Mouse (Mus musculus) neural tube, embryonic 12.5 days (tissue): ENCODE measurements at regions not wholly inside any gene's neighbourhood (a gene's known extent, or its start where the extent isn't known, plus 50 kb on each side); places are given as distances from the start of the nearest gene placed in this dataset.
"Not testable (repeated sequence)": the region's sequence is repeated elsewhere in the genome, so short reads cannot be mapped to it uniquely, and the experiment has no call there.

Experiments used
- ATAC-seq: fragments of 200-750 bp; cut with Nextera tagmentation; 2 replicates; pipeline ENCODE4 v1.8.0; 2017; ENCODE audit warnings: low read depth, mild to moderate bottlenecking, moderate TSS enrichment, moderate library complexity; ENCODE audit not compliant: low FRiP score
- H3K27ac ChIP-seq: fragments of 300-500 bp; sonication (generic); 2 replicates; pipeline ENCODE4 v1.5.1; 2016
- H3K27me3 ChIP-seq: fragments of 300-500 bp; sonication (generic); replicated peaks from 2 replicates; pipeline ENCODE4 v1.6.1; 2016; ENCODE audit warnings: mild to moderate bottlenecking
- H3K36me3 ChIP-seq: fragments of 300-500 bp; sonication (generic); 2 replicates; pipeline ENCODE4 v1.6.1; 2016; ENCODE audit warnings: mild to moderate bottlenecking
- H3K4me1 ChIP-seq: fragments of 300-500 bp; sonication (generic); 2 replicates; pipeline ENCODE4 v1.6.1; 2016
- H3K4me2 ChIP-seq: fragments of 300-500 bp; sonication (generic); replicated peaks from 2 replicates; pipeline ENCODE4 v1.6.1; 2016; ENCODE audit warnings: mild to moderate bottlenecking
- H3K4me3 ChIP-seq: fragments of 300-500 bp; sonication (generic); 2 replicates; pipeline ENCODE4 v1.5.1; 2016
- H3K9ac ChIP-seq: fragments of 300-500 bp; sonication (generic); 2 replicates; pipeline ENCODE4 v1.6.1; 2016; ENCODE audit warnings: mild to moderate bottlenecking
- H3K9me3 ChIP-seq: fragments of 300-500 bp; sonication (generic); 2 replicates; pipeline ENCODE4 v1.6.1; 2016; ENCODE audit warnings: mild to moderate bottlenecking
- WGBS: fragments of 180-500 bp; shearing (Covaris S2); methylation state at CpG from one replicate; pipeline ENCODE4 v1.1.7; 2016; 5-methylcytosine and 5-hydroxymethylcytosine counted together

- no peaks in the 10 kb centered on the region for H3K36me3 ChIP-seq
- no peak overlapping the region for H3K9ac ChIP-seq
- H3K9me3 ChIP-seq, result no peaks in the 10 kb centered on the region
- no peaks in the 10 kb centered on the region for H3K27me3 ChIP-seq
- WGBS, result 87% methylated on average over 4 of the region's 4 CpGs
- H3K4me1 ChIP-seq, result no peaks in the 10 kb centered on the region
- no peak overlapping the region for H3K4me3 ChIP-seq
- ATAC-seq, result no peak
- no peak overlapping the region for H3K27ac ChIP-seq
- H3K4me2 ChIP-seq, result no peak overlapping the region
These were observed 327.0 kb upstream of the Akr1e1 start for GRCm38 (mm10) chr13:4935940-4936339.

DNA sequence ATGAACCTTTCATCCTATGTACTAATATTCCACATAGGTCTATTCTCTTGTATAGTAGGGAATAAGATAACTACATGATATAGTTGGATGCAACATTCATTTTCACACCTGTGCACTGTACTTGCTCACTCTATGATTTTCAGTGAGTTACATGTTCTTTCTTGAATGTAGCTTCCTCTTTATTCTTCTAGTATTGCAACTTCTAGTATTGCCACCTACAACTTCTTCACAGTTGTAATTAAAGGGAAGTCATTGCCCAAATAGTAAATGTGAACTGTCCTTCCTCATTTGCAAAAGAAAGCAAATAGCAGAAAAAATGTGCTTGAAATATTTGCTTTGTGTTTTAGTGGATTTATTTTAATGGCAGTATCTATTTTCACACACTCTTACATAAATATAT, 330.9 kb upstream of the Akr1e1 start:
- Histone ChIP-seq H3K36me3 (no peaks in the 10 kb centered on the region), H3K4me3 (no peak overlapping the region), H3K4me1 (no peaks in the 10 kb centered on the region), H3K27ac (no peak overlapping the region), H3K4me2 (no peak overlapping the region), H3K27me3 (no peaks in the 10 kb centered on the region), H3K9ac (no peak overlapping the region), H3K9me3 (no peaks in the 10 kb centered on the region)
- ATAC-seq, result no peak

DNA sequence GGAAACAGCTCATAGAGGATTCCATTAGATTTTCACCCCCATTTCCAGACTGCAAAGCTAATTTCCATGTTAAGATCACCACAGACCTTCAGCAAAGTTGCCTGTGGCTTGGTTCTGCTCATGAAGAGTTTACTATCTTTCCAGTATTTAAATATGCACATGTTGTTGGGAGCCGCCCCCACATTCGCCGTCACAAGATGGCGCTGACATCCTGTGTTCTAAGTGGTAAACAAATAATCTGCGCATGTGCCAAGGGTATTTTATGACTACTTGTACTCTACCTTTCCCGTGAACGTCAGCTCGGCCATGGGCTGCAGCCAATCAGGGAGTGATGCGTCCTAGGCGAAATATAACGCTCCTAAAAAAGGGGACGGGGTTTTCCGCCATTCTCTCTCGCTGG, 333.5 kb upstream of the Akr1e1 start:
- H3K4me1 ChIP-seq, H3K9ac ChIP-seq, H3K27ac ChIP-seq, H3K27me3 ChIP-seq, H3K36me3 ChIP-seq, H3K4me3 ChIP-seq, H3K9me3 ChIP-seq, H3K4me2 ChIP-seq: not testable (repeated sequence)
- 15% methylated on average over 5 of the region's 14 CpGs for WGBS
- ATAC-seq, result peak; percentile 59

DNA sequence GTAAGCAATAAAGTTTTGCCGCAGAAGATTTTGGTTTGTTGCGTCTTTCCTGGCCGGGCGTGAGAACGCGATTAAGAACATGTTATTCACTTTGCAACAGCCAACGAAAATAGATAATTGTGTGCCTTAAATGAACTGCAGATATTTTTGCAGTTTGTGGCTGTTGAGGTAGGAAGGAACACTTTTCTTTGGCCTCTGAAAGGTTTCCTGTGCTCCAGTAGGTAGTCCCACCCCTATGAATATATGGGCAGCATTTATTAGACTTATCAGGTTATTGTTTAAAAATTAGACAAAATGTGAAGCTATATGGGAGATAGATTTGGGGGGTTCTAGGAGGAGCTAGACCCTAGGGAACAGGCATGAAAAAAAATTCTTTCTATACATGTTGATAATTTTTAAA, 334.1 kb upstream of the Akr1e1 start:
- H3K4me1 ChIP-seq, result no peaks in the 10 kb centered on the region
- peak; percentile 39; the same call in 1 of the 2 replicates for ATAC-seq
- H3K27me3 ChIP-seq, result no peaks in the 10 kb centered on the region
- no peaks in the 10 kb centered on the region for H3K36me3 ChIP-seq
- 25% methylated on average over 7 of the region's 7 CpGs for WGBS
- H3K9me3 ChIP-seq, result no peaks in the 10 kb centered on the region
- peak overlapping the region; percentile 48 for H3K4me2 ChIP-seq
- H3K4me3 ChIP-seq, result peak overlapping the region; percentile 24
- H3K9ac ChIP-seq, result no peak overlapping the region
- no peak overlapping the region for H3K27ac ChIP-seq

GRCm38 (mm10) chr13:4955384-4955783, 346.4 kb upstream of the Akr1e1 start:
- 83% methylated on average over 3 of the region's 3 CpGs for WGBS
- no peak overlapping the region for H3K27ac ChIP-seq
- no peaks in the 10 kb centered on the region for H3K27me3 ChIP-seq
- H3K4me1 ChIP-seq, result no peaks in the 10 kb centered on the region
- ATAC-seq, result no peak
- H3K9me3 ChIP-seq, result no peaks in the 10 kb centered on the region
- no peak overlapping the region for H3K4me2 ChIP-seq
- no peaks in the 10 kb centered on the region for H3K36me3 ChIP-seq
- H3K4me3 ChIP-seq, result no peak overlapping the region
- no peak overlapping the region for H3K9ac ChIP-seq

GRCm38 (mm10) chr13:4964824-4965223, 355.9 kb upstream of the Akr1e1 start:
- Histone ChIP-seq H3K27me3 (no peaks in the 10 kb centered on the region), H3K36me3 (no peaks in the 10 kb centered on the region), H3K9me3 (no peaks in the 10 kb centered on the region), H3K27ac (no peak overlapping the region), H3K9ac (no peak overlapping the region), H3K4me2 (no peak overlapping the region), H3K4me1 (no peaks in the 10 kb centered on the region), H3K4me3 (no peak overlapping the region)
- no peak for ATAC-seq

DNA sequence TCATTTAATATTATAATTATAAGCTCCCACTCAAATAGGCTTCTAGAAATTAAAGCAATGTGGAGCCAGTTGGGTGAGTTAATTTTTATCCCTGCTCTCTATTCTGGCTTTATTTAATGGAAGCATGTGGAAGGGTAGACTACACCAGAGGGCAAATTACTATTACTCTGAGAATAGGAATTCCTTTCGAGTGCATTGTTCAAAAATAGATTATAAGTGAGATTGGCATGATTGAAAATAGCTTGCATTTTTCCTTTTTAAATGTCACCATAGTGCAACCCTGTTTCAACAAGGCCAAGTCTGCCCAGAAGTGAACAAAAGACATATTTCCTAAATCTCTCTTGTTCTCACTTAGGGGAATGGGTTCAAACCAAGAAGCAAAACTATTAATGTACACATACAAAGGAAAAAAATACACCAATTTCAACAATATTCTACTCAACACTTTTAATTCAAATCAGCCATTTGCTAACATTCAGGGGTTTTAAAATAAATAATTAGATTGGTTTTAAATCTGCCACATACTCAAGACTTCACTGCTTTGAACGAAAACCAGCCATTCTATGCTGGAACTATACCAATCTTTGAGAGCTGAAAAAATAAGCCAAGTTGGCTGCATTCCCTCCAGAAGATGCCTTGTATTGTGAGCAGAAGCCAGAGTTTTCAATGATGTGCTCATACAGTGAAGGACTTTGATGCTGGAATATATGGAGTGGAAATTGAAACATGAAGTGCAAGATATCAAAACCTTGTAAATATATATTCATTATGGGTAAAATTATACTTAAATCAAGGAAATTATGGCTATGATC, 361.3 kb upstream of the Akr1e1 start:
- H3K4me3 ChIP-seq, result no peak overlapping the region
- no peak overlapping the region for H3K4me2 ChIP-seq
- no peaks in the 10 kb centered on the region for H3K9me3 ChIP-seq
- H3K36me3 ChIP-seq, result no peaks in the 10 kb centered on the region
- H3K9ac ChIP-seq, result no peak overlapping the region
- WGBS, result 82% methylated on average over 2 of the region's 2 CpGs
- H3K27me3 ChIP-seq, result no peaks in the 10 kb centered on the region
- H3K4me1 ChIP-seq, result no peaks in the 10 kb centered on the region
- no peak overlapping the region for H3K27ac ChIP-seq
- ATAC-seq, result no peak

DNA sequence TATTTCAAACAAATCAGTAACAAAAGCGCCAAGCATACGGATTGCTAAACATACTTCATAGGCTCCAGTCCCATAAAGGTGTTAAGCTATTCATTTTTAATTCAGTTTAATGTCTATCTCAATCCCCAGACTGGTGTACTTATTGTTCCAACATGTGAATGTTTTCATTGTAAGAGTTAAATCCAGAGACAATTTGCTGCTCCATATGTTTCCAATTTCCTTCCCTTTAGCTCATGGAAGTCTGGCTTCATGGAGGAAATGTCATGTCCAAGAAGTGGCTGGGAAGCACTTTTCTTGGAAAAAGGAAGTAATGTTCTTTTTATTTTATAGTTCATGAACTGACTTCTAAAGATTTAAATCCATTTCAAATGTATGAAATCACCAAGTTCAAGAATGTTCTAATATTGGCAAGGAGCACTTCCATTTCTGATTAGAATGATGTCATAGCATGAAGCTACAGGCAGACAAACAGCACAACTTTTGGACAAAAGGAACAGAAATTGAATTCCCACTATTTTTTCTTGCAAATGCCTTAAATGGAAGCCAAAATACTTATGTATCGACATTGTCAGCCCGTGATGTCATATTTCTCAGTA, 362.6 kb upstream of the Akr1e1 start:
- Histone ChIP-seq H3K9me3 (no peaks in the 10 kb centered on the region), H3K4me3 (no peak overlapping the region), H3K27ac (no peak overlapping the region), H3K9ac (no peak overlapping the region), H3K36me3 (no peaks in the 10 kb centered on the region), H3K4me1 (no peaks in the 10 kb centered on the region), H3K4me2 (no peak overlapping the region), H3K27me3 (no peaks in the 10 kb centered on the region)
- 85% methylated on average over 4 of the region's 4 CpGs for WGBS
- no peak for ATAC-seq

- Histone ChIP-seq H3K27me3 (no peaks in the 10 kb centered on the region), H3K36me3 (no peaks in the 10 kb centered on the region), H3K9me3 (no peaks in the 10 kb centered on the region), H3K4me3 (no peak overlapping the region), H3K4me2 (no peak overlapping the region), H3K9ac (no peak overlapping the region), H3K27ac (no peak overlapping the region), H3K4me1 (no peaks in the 10 kb centered on the region)
- no peak for ATAC-seq
- 84% methylated on average over 1 of the region's 1 CpGs for WGBS
These were observed 383.9 kb upstream of the Akr1e1 start for GRCm38 (mm10) chr13:4992876-4993275.

DNA sequence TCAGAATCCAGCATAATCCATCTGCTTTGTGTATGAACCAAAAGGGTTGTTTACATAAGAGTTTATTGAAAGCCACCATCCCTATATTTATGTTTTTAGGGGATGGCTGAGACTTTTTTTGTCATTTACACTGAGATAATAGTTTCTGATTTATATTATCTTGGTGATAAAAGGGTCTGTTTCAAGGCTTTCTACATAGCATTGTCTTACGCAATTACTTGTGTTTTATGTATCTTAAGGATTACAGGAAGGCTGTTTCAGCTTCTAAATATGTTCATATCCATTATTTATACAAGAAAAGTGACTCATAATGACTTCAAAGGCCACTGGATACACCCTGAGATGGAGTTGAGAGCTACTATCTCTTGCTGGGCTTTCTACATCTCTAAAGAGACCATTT, 399.3 kb upstream of the Akr1e1 start:
- Histone ChIP-seq H3K9me3 (no peaks in the 10 kb centered on the region), H3K4me1 (0 out of 2 replicates have a peak, but pooled peaks cover 7% of the 10 kb centered on the region), H3K9ac (no peak overlapping the region), H3K4me3 (no peak overlapping the region), H3K27ac (no peak overlapping the region), H3K27me3 (no peaks in the 10 kb centered on the region), H3K36me3 (no peaks in the 10 kb centered on the region), H3K4me2 (no peak overlapping the region)
- ATAC-seq, result no peak
- WGBS, result 87% methylated on average over 1 of the region's 1 CpGs

GRCm38 (mm10) chr13:5022439-5022838, 413.5 kb upstream of the Akr1e1 start:
- no peak overlapping the region for H3K4me2 ChIP-seq
- ATAC-seq, result no peak
- 89% methylated on average over 7 of the region's 7 CpGs for WGBS

DNA sequence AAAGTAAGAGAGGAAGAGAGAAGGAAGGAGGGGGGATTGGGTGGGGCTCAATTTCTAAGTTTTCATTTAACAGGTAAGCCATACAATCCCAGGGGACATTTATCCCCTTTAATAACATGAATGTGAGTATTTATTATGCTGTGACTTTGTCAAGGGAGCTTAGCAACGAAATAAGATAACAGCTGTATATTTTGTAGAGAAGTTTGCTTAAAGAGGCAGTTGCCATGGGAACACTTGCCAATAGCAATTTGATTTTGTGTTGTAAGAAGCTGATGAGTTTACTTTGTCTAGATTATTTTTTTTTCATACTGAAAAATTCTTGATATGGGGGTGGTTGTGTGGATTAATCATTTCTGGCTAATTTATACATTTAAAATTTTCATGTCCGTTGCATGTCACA, 450.9 kb upstream of the Akr1e1 start:
- 77% methylated on average over 2 of the region's 2 CpGs for WGBS
- Histone ChIP-seq H3K36me3 (no peaks in the 10 kb centered on the region), H3K9ac (no peak overlapping the region), H3K4me1 (no peaks in the 10 kb centered on the region), H3K4me2 (no peak overlapping the region), H3K27me3 (no peaks in the 10 kb centered on the region), H3K27ac (no peak overlapping the region), H3K4me3 (no peak overlapping the region), H3K9me3 (no peaks in the 10 kb centered on the region)
- ATAC-seq, result no peak

More at GRCm38 (mm10) chr13:5022439-5022838, 413.5 kb upstream of the Akr1e1 start:
- no peaks in the 10 kb centered on the region for H3K36me3 ChIP-seq
- no peaks in the 10 kb centered on the region for H3K4me1 ChIP-seq
- H3K9me3 ChIP-seq, result no peaks in the 10 kb centered on the region
- no peak overlapping the region for H3K4me3 ChIP-seq
- no peak overlapping the region for H3K9ac ChIP-seq
- no peak overlapping the region for H3K27ac ChIP-seq
- no peaks in the 10 kb centered on the region for H3K27me3 ChIP-seq

GRCm38 (mm10) chr13:5060462-5060861, 451.5 kb upstream of the Akr1e1 start:
- H3K27me3 ChIP-seq, result no peaks in the 10 kb centered on the region
- no peaks in the 10 kb centered on the region for H3K36me3 ChIP-seq
- no peak overlapping the region for H3K27ac ChIP-seq
- no peak overlapping the region for H3K9ac ChIP-seq
- no peak overlapping the region for H3K4me2 ChIP-seq
- no peak for ATAC-seq
- no peaks in the 10 kb centered on the region for H3K9me3 ChIP-seq
- no peak overlapping the region for H3K4me3 ChIP-seq
- no peaks in the 10 kb centered on the region for H3K4me1 ChIP-seq
- 77% methylated on average over 2 of the region's 2 CpGs for WGBS
